Mouse (Mus musculus) monocyte, adult 2 months (primary cell): ENCODE measurements around the gene Uck2.

Source experiments
- DNase-seq, 2 experiments: peaks; one replicate each; pipeline ENCODE4 v3.0.0; 2022; ENCODE audit warnings: low spot score in 2 of 2, low read depth in 1 of 2

Uck2 gene

GRCm38 (mm10) chr1:167212710-167213109 lies 72.4 kb downstream of the Uck2 start:
- DNase-seq, result no peak

- peak in 1 of 2 experiments; percentile 23 for DNase-seq
Observed at GRCm38 (mm10) chr1:167211979-167212614, 73.0 kb downstream of the Uck2 start.

GRCm38 (mm10) chr1:167208816-167209215 lies 76.3 kb downstream of the Uck2 start:
- no peak for DNase-seq

- no peak for DNase-seq
Observed at GRCm38 (mm10) chr1:167205177-167205750, 79.9 kb downstream of the Uck2 start.

GRCm38 (mm10) chr1:167204421-167204820 lies 80.7 kb downstream of the Uck2 start:
- no peak for DNase-seq

GRCm38 (mm10) chr1:167194766-167195165 lies 90.4 kb downstream of the Uck2 start:
- no peak for DNase-seq

- no peak for DNase-seq
Observed at GRCm38 (mm10) chr1:167187791-167188190, 97.3 kb downstream of the Uck2 start.

GRCm38 (mm10) chr1:167181919-167182616 lies 103.1 kb downstream of the Uck2 start:
- DNase-seq, result no peak
